Mouse (Mus musculus) monocyte, adult 2 months (primary cell): ENCODE data around the gene Pmm2.

Experiments used
- DNase-seq, 2 experiments: peaks; one replicate each; pipeline ENCODE4 v3.0.0; 2022; ENCODE audit warnings: low spot score in 2 of 2, low read depth in 1 of 2

Pmm2 gene

GRCm38 (mm10) chr16:8655599-8655998 lies 18.1 kb downstream of the Pmm2 start:
- no peak for DNase-seq

- no peak for DNase-seq
These were observed 18.8 kb downstream of the Pmm2 start for GRCm38 (mm10) chr16:8656256-8656655.

GRCm38 (mm10) chr16:8658349-8658748 lies 20.9 kb downstream of the Pmm2 start:
- DNase-seq, result no peak

GRCm38 (mm10) chr16:8658764-8659163 lies 21.3 kb downstream of the Pmm2 start:
- DNase-seq, result no peak

- no peak for DNase-seq
These were observed 25.5 kb downstream of the Pmm2 start for GRCm38 (mm10) chr16:8663022-8663421.

GRCm38 (mm10) chr16:8663606-8664539 lies 26.4 kb downstream of the Pmm2 start:
- no peak for DNase-seq

- DNase-seq, result no peak
These were observed 27.9 kb downstream of the Pmm2 start for GRCm38 (mm10) chr16:8665367-8665766.

GRCm38 (mm10) chr16:8666452-8666851 lies 29.0 kb downstream of the Pmm2 start:
- DNase-seq, result no peak

GRCm38 (mm10) chr16:8667261-8667660 lies 29.8 kb downstream of the Pmm2 start:
- peak in 1 of 2 experiments; percentile 33 for DNase-seq

- no peak for DNase-seq
These were observed 30.3 kb downstream of the Pmm2 start for GRCm38 (mm10) chr16:8667814-8668213.

GRCm38 (mm10) chr16:8668386-8668785 lies 30.9 kb downstream of the Pmm2 start:
- no peak for DNase-seq

- no peak for DNase-seq
These were observed 32.0 kb downstream of the Pmm2 start for GRCm38 (mm10) chr16:8669432-8669831.

GRCm38 (mm10) chr16:8670041-8671035 lies 32.9 kb downstream of the Pmm2 start:
- DNase-seq, result no peak

GRCm38 (mm10) chr16:8671551-8672349 lies 34.3 kb downstream of the Pmm2 start, which contains the start of gene Carhsp1:
Gene Carhsp1, minus strand, starts transcription at chr16:8672155.
- peak; percentile 75 to 80 for DNase-seq

- DNase-seq, result no peak
These were observed 34.8 kb downstream of the Pmm2 start for GRCm38 (mm10) chr16:8672350-8672687.

GRCm38 (mm10) chr16:8672811-8673210 lies 35.3 kb downstream of the Pmm2 start:
- no peak for DNase-seq

- DNase-seq, result no peak
These were observed 35.9 kb downstream of the Pmm2 start for GRCm38 (mm10) chr16:8673343-8673742.

GRCm38 (mm10) chr16:8674165-8674564 lies 36.7 kb downstream of the Pmm2 start:
- DNase-seq, result peak in 1 of 2 experiments; percentile 61

GRCm38 (mm10) chr16:8675559-8675958 lies 38.1 kb downstream of the Pmm2 start:
- no peak for DNase-seq

GRCm38 (mm10) chr16:8676228-8676627 lies 38.8 kb downstream of the Pmm2 start:
- DNase-seq, result no peak

GRCm38 (mm10) chr16:8676800-8677199 lies 39.3 kb downstream of the Pmm2 start:
- peak in 1 of 2 experiments; percentile 33 for DNase-seq
